Mouse (Mus musculus) megakaryocyte, embryonic 14.5 days (primary cell): ENCODE measurements around the gene Orai3. TPM values are rescaled to one million over a fixed set of nuclear protein-coding genes. Genes with fewer than 3 reads are reported as not detected.
A peak's percentile ranks its signal among the peaks of the same experiment; 100 is the strongest.

Experiments
- H3K27me3 ChIP-seq: replicated peaks from 2 replicates; pipeline ENCODE3; 2012; ENCODE audit warnings: inconsistent platforms
- H3K36me3 ChIP-seq: replicated peaks from 2 replicates; pipeline ENCODE3; 2012; ENCODE audit warnings: low read length, inconsistent platforms, mixed read lengths
- H3K4me1 ChIP-seq: 2 replicates; pipeline ENCODE4 v1.6.1; 2012; ENCODE audit warnings: inconsistent platforms
- H3K4me3 ChIP-seq: replicated peaks from 2 replicates; pipeline ENCODE3; 2012; ENCODE audit warnings: moderate library complexity, mild to moderate bottlenecking, inconsistent platforms
- H3K9me3 ChIP-seq: 2 replicates; pipeline ENCODE4 v1.6.1; 2012; ENCODE audit warnings: inconsistent platforms
- FLI1 ChIP-seq: IDR thresholded peaks from 2 replicates; pipeline ENCODE4 v1.6.1; 2012; ENCODE audit warnings: low read length, inconsistent platforms, mixed read lengths
- GATA1 ChIP-seq: IDR thresholded peaks from 3 replicates; pipeline ENCODE4 v1.6.1; 2012; ENCODE audit warnings: mixed read lengths, low read length, inconsistent platforms, borderline replicate concordance
- polyA plus RNA-seq: library from polyadenylated mRNA; stranded (reverse); fragments of >175 nt; gene quantifications from 2 replicates; pipeline ENCODE4 v1.2.3, GENCODE M21; 2012; ENCODE audit warnings: low replicate concordance; ENCODE audit not compliant: insufficient read depth

Gene Orai3
- polyA plus RNA-seq, 1 experiment, result 27.3 TPM

GRCm38 (mm10) chr7:127797076-127797845 is 27.6 kb downstream of the Orai3 start:
- Histone ChIP-seq H3K27me3 (no peaks in the 10 kb centered on the region), H3K4me3 (no peak overlapping the region), H3K4me1 (peaks cover 31% of the 10 kb centered on the region), H3K9me3 (no peaks in the 10 kb centered on the region), H3K36me3 (peaks cover 91% of the 10 kb centered on the region)
- no peak for TF ChIP-seq GATA1

- TF ChIP-seq FLI1, result no peak
- TF ChIP-seq GATA1, result no peak
- H3K36me3 ChIP-seq, result peaks cover 92% of the 10 kb centered on the region
These were observed 29.0 kb downstream of the Orai3 start for GRCm38 (mm10) chr7:127798591-127798990.

GRCm38 (mm10) chr7:127799211-127799610 is 29.6 kb downstream of the Orai3 start:
- Histone ChIP-seq H3K4me3 (no peak overlapping the region), H3K27me3 (no peaks in the 10 kb centered on the region), H3K4me1 (peaks cover 42% of the 10 kb centered on the region), H3K36me3 (peaks cover 93% of the 10 kb centered on the region), H3K9me3 (no peaks in the 10 kb centered on the region)
- TF ChIP-seq GATA1 (no peak), FLI1 (no peak)

More at GRCm38 (mm10) chr7:127798591-127798990, 29.0 kb downstream of the Orai3 start:
- Histone ChIP-seq H3K9me3 (no peaks in the 10 kb centered on the region), H3K4me3 (no peak overlapping the region), H3K27me3 (no peaks in the 10 kb centered on the region), H3K4me1 (peaks cover 39% of the 10 kb centered on the region)

- peaks cover 92% of the 10 kb centered on the region for H3K36me3 ChIP-seq
- H3K4me1 ChIP-seq, result peaks cover 48% of the 10 kb centered on the region
- TF ChIP-seq GATA1 (no peak), FLI1 (no peak)
- no peaks in the 10 kb centered on the region for H3K9me3 ChIP-seq
- H3K4me3 ChIP-seq, result no peak overlapping the region
- H3K27me3 ChIP-seq, result no peaks in the 10 kb centered on the region
These were observed 30.1 kb downstream of the Orai3 start for GRCm38 (mm10) chr7:127799738-127800137.

GRCm38 (mm10) chr7:127800435-127801009 is 30.9 kb downstream of the Orai3 start, which contains the start of gene Hsd3b7:
TSS of gene Hsd3b7 (plus strand) at chr7:127800604.
- peaks cover 84% of the 10 kb centered on the region for H3K36me3 ChIP-seq
- no peaks in the 10 kb centered on the region for H3K27me3 ChIP-seq
- peak within 1 kb of the TSS; percentile 94 for H3K4me3 ChIP-seq
- no peak for TF ChIP-seq GATA1
- TF ChIP-seq FLI1, result no peak
- peaks cover 56% of the 10 kb centered on the region for H3K4me1 ChIP-seq
- H3K9me3 ChIP-seq, result no peaks in the 10 kb centered on the region

- H3K36me3 ChIP-seq, result peaks cover 79% of the 10 kb centered on the region
- no peaks in the 10 kb centered on the region for H3K9me3 ChIP-seq
- H3K4me3 ChIP-seq, result peak overlapping the region; percentile 94
- no peaks in the 10 kb centered on the region for H3K27me3 ChIP-seq
- H3K4me1 ChIP-seq, result peaks cover 55% of the 10 kb centered on the region
- no peak for TF ChIP-seq FLI1
- no peak for TF ChIP-seq GATA1
These were observed 31.5 kb downstream of the Orai3 start for GRCm38 (mm10) chr7:127801010-127801621.

- H3K4me1 ChIP-seq, result peaks cover 64% of the 10 kb centered on the region
These were observed 32.7 kb downstream of the Orai3 start for GRCm38 (mm10) chr7:127802313-127802712.

GRCm38 (mm10) chr7:127808821-127809220 is 39.2 kb downstream of the Orai3 start:
- Histone ChIP-seq H3K4me1 (peaks cover 56% of the 10 kb centered on the region), H3K4me3 (no peak overlapping the region), H3K27me3 (no peaks in the 10 kb centered on the region), H3K9me3 (no peaks in the 10 kb centered on the region; the same call in 1 of the 2 replicates), H3K36me3 (peaks cover 7% of the 10 kb centered on the region)
- TF ChIP-seq GATA1 (no peak), FLI1 (no peak)

More at GRCm38 (mm10) chr7:127802313-127802712, 32.7 kb downstream of the Orai3 start:
- Histone ChIP-seq H3K36me3 (peaks cover 67% of the 10 kb centered on the region), H3K27me3 (no peaks in the 10 kb centered on the region), H3K9me3 (no peaks in the 10 kb centered on the region), H3K4me3 (peak overlapping the region; percentile 9)
- TF ChIP-seq GATA1 (no peak), FLI1 (no peak)

- Histone ChIP-seq H3K4me1 (peaks cover 56% of the 10 kb centered on the region), H3K36me3 (no peaks in the 10 kb centered on the region), H3K27me3 (no peaks in the 10 kb centered on the region), H3K4me3 (no peak overlapping the region), H3K9me3 (no peaks in the 10 kb centered on the region; the same call in 1 of the 2 replicates)
- TF ChIP-seq FLI1 (no peak), GATA1 (no peak)
These were observed 40.2 kb downstream of the Orai3 start for GRCm38 (mm10) chr7:127809846-127810245.

GRCm38 (mm10) chr7:127810650-127811049 is 41.0 kb downstream of the Orai3 start:
- no peaks in the 10 kb centered on the region for H3K36me3 ChIP-seq
- H3K4me3 ChIP-seq, result no peak overlapping the region
- no peaks in the 10 kb centered on the region; the same call in 1 of the 2 replicates for H3K9me3 ChIP-seq
- no peak for TF ChIP-seq FLI1
- TF ChIP-seq GATA1, result no peak
- H3K4me1 ChIP-seq, result peaks cover 56% of the 10 kb centered on the region
- H3K27me3 ChIP-seq, result peaks cover 4% of the 10 kb centered on the region
